In genomic region chr9:28013192-28013591, GRCm38 (mm10) we compare ENCODE assay signal across 24 mouse cellular contexts.
DNase-seq lines count a peak whose midpoint lies in the region; ATAC-seq and TF ChIP-seq lines count a peak whose summit lies in the region.
"Had no signal": no experiment of that assay in that cellular context is flagged by ENCODE, and none has a peak within 500 bp of the region (broad histone marks: within the 10 kb centered on the region; RNA-seq: fewer than 3 reads in every experiment).

No protein-coding gene starts in this region.

- H3K27me3 ChIP-seq in forebrain, embryonic 15.5 days = no peaks in the 10 kb centered on the region
- H3K27me3 ChIP-seq in forebrain, embryonic 16.5 days (replicated peaks; ENCODE audit: control insufficient read depth, insufficient read depth, low read length) = no peaks in the 10 kb centered on the region
- H3K27me3 ChIP-seq: embryonic facial prominence, embryonic 12.5 days; embryonic facial prominence, embryonic 15.5 days; forebrain, embryonic 12.5 days had no signal

- no peak overlapping the region for H3K4me3 ChIP-seq in forebrain, embryonic 15.5 days
- no peak overlapping the region for H3K4me3 ChIP-seq in forebrain, embryonic 16.5 days (replicated peaks; ENCODE audit: low read length)
- H3K4me3 ChIP-seq in left cerebral cortex, adult 2 months = no peak overlapping the region
- H3K4me3 ChIP-seq: embryonic facial prominence, embryonic 12.5 days; embryonic facial prominence, embryonic 15.5 days; erythroblast, embryonic 14.5 days; forebrain, embryonic 10.5 days; forebrain, embryonic 12.5 days had no signal

- no peak for TF ChIP-seq CTCF in left cerebral cortex, adult 2 months (IDR thresholded peaks at IDR 0.05)

- no peaks in the 10 kb centered on the region for H3K9me3 ChIP-seq in forebrain, embryonic 15.5 days
- no peaks in the 10 kb centered on the region for H3K9me3 ChIP-seq in forebrain, embryonic 16.5 days (ENCODE audit: control insufficient read depth, low read length)
- H3K9me3 ChIP-seq: embryonic facial prominence, embryonic 12.5 days; embryonic facial prominence, embryonic 15.5 days; forebrain, embryonic 10.5 days; forebrain, embryonic 12.5 days had no signal

- peaks cover 11% of the 10 kb centered on the region; the same call in 1 of the 2 replicates for H3K4me1 ChIP-seq in forebrain, embryonic 15.5 days
- H3K4me1 ChIP-seq in forebrain, embryonic 16.5 days (replicated peaks; ENCODE audit: control insufficient read depth, insufficient read depth, low read length) = peaks cover 8% of the 10 kb centered on the region; the same call in 1 of the 2 replicates
- H3K4me1 ChIP-seq: embryonic facial prominence, embryonic 12.5 days; embryonic facial prominence, embryonic 15.5 days; forebrain, embryonic 10.5 days; forebrain, embryonic 12.5 days had no signal

- H3K9ac ChIP-seq in forebrain, embryonic 15.5 days (replicated peaks) = no peak overlapping the region
- no peak overlapping the region for H3K9ac ChIP-seq in forebrain, embryonic 16.5 days (replicated peaks; ENCODE audit: low read depth, low read length)
- H3K9ac ChIP-seq: embryonic facial prominence, embryonic 12.5 days; embryonic facial prominence, embryonic 15.5 days; forebrain, embryonic 12.5 days had no signal

- no peak for ATAC-seq in forebrain, embryonic 15.5 days (replicated peaks)
- ATAC-seq in forebrain, embryonic 16.5 days = no peak
- ATAC-seq: forebrain, embryonic 14.5 days had no signal

- peak; percentile 43 for DNase-seq in heart, adult 11 months
- DNase-seq in heart, adult 8-10 months (ENCODE audit: low spot score) = no peak
- DNase-seq in left cerebral cortex, adult 2 months (ENCODE audit: extremely low spot score in 1 of 2, low spot score in 2 of 2) = no peak
- no peak for DNase-seq in left cerebral cortex, adult 8-10 months (ENCODE audit: low spot score in 2 of 2)
- DNase-seq in large intestine, adult 2 months (ENCODE audit: low read depth, low spot score) = peak; percentile 16
- no peak for DNase-seq in lung, postnatal 25 days (ENCODE audit: low spot score)
- DNase-seq: adrenal gland, adult 2 months; adrenal gland, postnatal 10 days; adrenal gland, postnatal 25 days; cerebellum, adult 11 months; cerebellum, adult 18-20 months; cerebellum, adult 8-10 months; cerebellum, adult 9-11 months; cerebellum, postnatal 14 days; cerebellum, postnatal 36 days; embryo, embryonic 11 days had no signal

- 0 out of 2 replicates have a peak overlapping the region, but pooled peaks have one; percentile 11 for H3K27ac ChIP-seq in forebrain, embryonic 15.5 days (replicated peaks)
- no peak overlapping the region for H3K27ac ChIP-seq in forebrain, embryonic 16.5 days (ENCODE audit: low read length)
- peak overlapping the region; percentile 62 for H3K27ac ChIP-seq in left cerebral cortex, adult 2 months
- H3K27ac ChIP-seq: embryonic facial prominence, embryonic 12.5 days; embryonic facial prominence, embryonic 15.5 days; forebrain, embryonic 10.5 days; forebrain, embryonic 12.5 days had no signal

- 70% methylated on average over 3 of the region's 3 CpGs for WGBS in forebrain, embryonic 15.5 days
- 57% methylated on average over 3 of the region's 3 CpGs for WGBS in forebrain, embryonic 16.5 days
- WGBS in large intestine, adult 2 months = 15% methylated on average over 3 of the region's 3 CpGs

- intact Hi-C loops in left cerebral cortex, adult 2 months (cut with DNase I) = no loop called here

- H3K4me2 ChIP-seq in forebrain, embryonic 15.5 days (replicated peaks) = no peak overlapping the region
- H3K4me2 ChIP-seq in forebrain, embryonic 16.5 days (ENCODE audit: low read length) = no peak overlapping the region
- H3K4me2 ChIP-seq: embryonic facial prominence, embryonic 12.5 days; embryonic facial prominence, embryonic 15.5 days; forebrain, embryonic 12.5 days had no signal

- no peaks in the 10 kb centered on the region for H3K36me3 ChIP-seq in forebrain, embryonic 15.5 days
- H3K36me3 ChIP-seq in forebrain, embryonic 16.5 days (ENCODE audit: control insufficient read depth, insufficient read depth) = no peaks in the 10 kb centered on the region
- H3K36me3 ChIP-seq: embryonic facial prominence, embryonic 12.5 days; embryonic facial prominence, embryonic 15.5 days; forebrain, embryonic 10.5 days; forebrain, embryonic 12.5 days had no signal

Comparison
In these comparisons a context has a peak if more than half of its experiments do, and no peak if none do; other contexts are left out.
1. DNase-seq: peak in heart, adult 11 months (single experiment) and large intestine, adult 2 months (single experiment); none in heart, adult 8-10 months (single experiment), left cerebral cortex, adult 2 months (0 of 2), left cerebral cortex, adult 8-10 months (0 of 2) and lung, postnatal 25 days (single experiment).